Mouse (Mus musculus): Measurements from ENCODE around the gene Tspo2.
A peak's percentile ranks its signal among the peaks of the same experiment; 100 is the strongest.
"Not testable (repeated sequence)": the region's sequence is repeated elsewhere in the genome, so short reads cannot be mapped to it uniquely, and the experiment has no call there.

Tspo2 gene

DNA sequence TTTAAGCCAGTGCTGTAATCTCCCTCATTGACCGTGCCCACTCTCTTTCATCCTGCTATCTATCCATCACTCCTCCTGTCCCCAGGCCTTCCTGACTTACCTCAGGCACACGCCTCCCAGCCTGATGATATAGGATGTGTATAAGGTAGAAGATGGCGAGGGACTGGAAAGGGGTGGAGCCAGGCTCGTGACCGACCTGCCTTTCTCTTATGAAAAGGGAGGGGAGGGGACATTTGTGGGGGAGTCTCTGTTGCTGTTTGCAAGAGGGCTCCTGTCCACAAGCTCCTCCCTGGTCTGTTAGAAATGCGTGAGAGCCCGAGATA lies at the start of gene Tspo2:
Tspo2 (minus strand) TSS at position 170 of the 323 bp plus-strand sequence.
- no peaks in the 10 kb centered on the region for H3K27me3 ChIP-seq (ENCODE audit: control insufficient read depth, insufficient read depth, low read length, poor library complexity, severe bottlenecking)
- DNase-seq (ENCODE audit: low read depth, low spot score), result no peak
- H3K36me3 ChIP-seq (ENCODE audit: control insufficient read depth, insufficient read depth, low read length, poor library complexity, severe bottlenecking), result no peaks in the 10 kb centered on the region

GRCm38 (mm10) chr17:48500846-48501445 lies 49.6 kb upstream of the Tspo2 start:
- Histone ChIP-seq H3K36me3 (ENCODE audit: control insufficient read depth, insufficient read depth, low read length, poor library complexity, severe bottlenecking) (no peaks in the 10 kb centered on the region), H3K27me3 (ENCODE audit: control insufficient read depth, insufficient read depth, low read length, poor library complexity, severe bottlenecking) (no peaks in the 10 kb centered on the region; the same call in 1 of the 2 replicates)
- no peak for DNase-seq (ENCODE audit: low read depth, low spot score)

GRCm38 (mm10) chr17:48497986-48498385 lies 46.7 kb upstream of the Tspo2 start:
- Histone ChIP-seq H3K27me3 (ENCODE audit: control insufficient read depth, insufficient read depth, low read length, poor library complexity, severe bottlenecking) (no peaks in the 10 kb centered on the region), H3K36me3 (ENCODE audit: control insufficient read depth, insufficient read depth, low read length, poor library complexity, severe bottlenecking) (no peaks in the 10 kb centered on the region)
- DNase-seq (ENCODE audit: low read depth, low spot score), result no peak

GRCm38 (mm10) chr17:48493986-48494385 lies 42.7 kb upstream of the Tspo2 start:
- H3K27me3 ChIP-seq (ENCODE audit: control insufficient read depth, insufficient read depth, low read length, poor library complexity, severe bottlenecking), result no peaks in the 10 kb centered on the region
- DNase-seq (ENCODE audit: low read depth, low spot score), result no peak
- H3K36me3 ChIP-seq (ENCODE audit: control insufficient read depth, insufficient read depth, low read length, poor library complexity, severe bottlenecking), result no peaks in the 10 kb centered on the region

- DNase-seq (ENCODE audit: low read depth, low spot score), result no peak
- Histone ChIP-seq H3K27me3 (ENCODE audit: control insufficient read depth, insufficient read depth, low read length, poor library complexity, severe bottlenecking) (no peaks in the 10 kb centered on the region), H3K36me3 (ENCODE audit: control insufficient read depth, insufficient read depth, low read length, poor library complexity, severe bottlenecking) (no peaks in the 10 kb centered on the region)
These were observed 42.3 kb upstream of the Tspo2 start for GRCm38 (mm10) chr17:48493582-48493981.

DNA sequence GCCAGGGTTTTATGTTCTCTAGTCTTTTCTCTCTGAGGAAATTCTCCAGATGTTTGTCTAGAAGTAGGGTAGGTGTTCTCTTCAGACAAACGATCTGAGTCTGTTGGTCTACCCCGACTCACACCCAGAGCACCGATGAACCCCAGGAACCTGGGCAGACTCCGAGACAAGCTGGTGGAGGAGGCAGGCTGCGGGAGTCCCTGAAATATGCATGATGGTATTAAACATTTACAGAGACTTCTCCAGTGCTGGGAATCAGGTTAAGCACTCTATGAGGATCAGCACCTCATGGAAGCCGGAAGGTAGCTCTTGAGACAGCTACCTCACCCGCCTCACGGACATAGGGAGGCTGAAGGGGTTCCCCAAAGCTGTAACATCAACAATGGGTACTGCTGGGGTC lies 41.3 kb upstream of the Tspo2 start:
- Histone ChIP-seq H3K36me3 (ENCODE audit: control insufficient read depth, insufficient read depth, low read length, poor library complexity, severe bottlenecking) (no peaks in the 10 kb centered on the region), H3K27me3 (ENCODE audit: control insufficient read depth, insufficient read depth, low read length, poor library complexity, severe bottlenecking) (no peaks in the 10 kb centered on the region)
- DNase-seq (ENCODE audit: low read depth, low spot score), result no peak

GRCm38 (mm10) chr17:48489466-48489865 lies 38.1 kb upstream of the Tspo2 start:
- H3K36me3 ChIP-seq (ENCODE audit: control insufficient read depth, insufficient read depth, low read length, poor library complexity, severe bottlenecking), result no peaks in the 10 kb centered on the region
- H3K27me3 ChIP-seq (ENCODE audit: control insufficient read depth, insufficient read depth, low read length, poor library complexity, severe bottlenecking), result no peaks in the 10 kb centered on the region
- no peak for DNase-seq (ENCODE audit: low read depth, low spot score)

DNA sequence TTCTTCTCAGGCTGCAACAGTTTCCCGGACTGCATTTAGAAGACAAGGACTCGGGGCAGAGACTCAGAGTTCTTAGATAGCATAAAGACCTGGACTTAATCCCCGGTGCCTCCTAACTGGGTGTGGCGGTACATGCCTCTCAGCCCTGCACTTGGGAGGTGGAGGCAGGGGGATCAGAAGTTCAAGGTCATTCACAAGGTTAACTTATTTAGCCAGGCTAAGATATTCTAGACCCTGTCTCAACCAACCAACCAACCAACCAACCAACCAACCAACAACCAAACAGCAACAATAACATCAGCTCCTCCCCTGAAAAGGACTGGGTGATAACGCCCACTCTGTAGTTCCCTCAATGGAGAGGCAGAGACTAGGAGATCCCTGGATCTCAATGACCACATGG lies 32.9 kb upstream of the Tspo2 start:
- Histone ChIP-seq H3K36me3 (ENCODE audit: control insufficient read depth, insufficient read depth, low read length, poor library complexity, severe bottlenecking) (no peaks in the 10 kb centered on the region), H3K27me3 (ENCODE audit: control insufficient read depth, insufficient read depth, low read length, poor library complexity, severe bottlenecking) (no peaks in the 10 kb centered on the region)
- DNase-seq (ENCODE audit: low read depth, low spot score), result no peak

DNA sequence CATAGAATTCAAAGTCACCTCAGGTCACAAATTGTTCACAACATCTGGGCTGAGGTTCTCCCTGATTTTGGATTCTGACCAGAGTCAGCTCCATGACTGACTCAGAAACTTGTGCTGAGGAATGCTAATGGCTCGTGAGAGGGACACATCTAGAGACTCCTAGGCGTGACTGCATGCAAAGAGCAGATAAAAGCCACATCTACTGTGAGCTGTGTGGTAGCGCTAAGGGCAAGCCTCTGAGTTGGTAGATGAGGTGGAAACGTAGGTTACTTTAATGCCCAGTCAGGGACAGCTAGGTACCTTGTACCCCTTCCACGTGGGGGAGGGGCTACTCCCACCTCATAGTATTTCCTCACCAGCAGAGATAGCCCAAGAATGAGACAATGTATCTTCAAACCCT lies 32.4 kb upstream of the Tspo2 start:
- H3K27me3 ChIP-seq (ENCODE audit: control insufficient read depth, insufficient read depth, low read length, poor library complexity, severe bottlenecking), result no peaks in the 10 kb centered on the region
- H3K36me3 ChIP-seq (ENCODE audit: control insufficient read depth, insufficient read depth, low read length, poor library complexity, severe bottlenecking), result no peaks in the 10 kb centered on the region
- no peak for DNase-seq (ENCODE audit: low read depth, low spot score)

DNA sequence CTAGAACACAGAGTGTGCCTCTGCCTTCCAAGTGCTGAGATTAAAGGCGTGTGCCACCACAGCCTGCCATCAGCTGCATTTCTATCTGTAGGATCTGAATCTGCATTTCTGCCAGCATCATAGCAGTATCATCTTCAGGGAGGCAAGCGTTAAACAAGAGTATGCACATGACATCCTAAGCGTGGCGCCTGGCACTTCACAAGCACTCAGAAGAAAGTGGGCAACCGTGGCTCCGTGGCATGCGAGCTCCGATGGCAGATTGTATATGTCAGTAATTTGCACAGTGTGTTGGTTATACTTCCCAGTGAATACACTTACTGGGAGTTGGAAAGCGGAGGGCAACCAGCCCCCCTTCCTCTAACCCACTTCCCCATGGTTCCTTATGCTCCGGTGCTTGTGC lies 28.6 kb upstream of the Tspo2 start:
- H3K27me3 ChIP-seq (ENCODE audit: control insufficient read depth, insufficient read depth, low read length, poor library complexity, severe bottlenecking), result no peaks in the 10 kb centered on the region
- DNase-seq (ENCODE audit: low read depth, low spot score), result no peak

DNA sequence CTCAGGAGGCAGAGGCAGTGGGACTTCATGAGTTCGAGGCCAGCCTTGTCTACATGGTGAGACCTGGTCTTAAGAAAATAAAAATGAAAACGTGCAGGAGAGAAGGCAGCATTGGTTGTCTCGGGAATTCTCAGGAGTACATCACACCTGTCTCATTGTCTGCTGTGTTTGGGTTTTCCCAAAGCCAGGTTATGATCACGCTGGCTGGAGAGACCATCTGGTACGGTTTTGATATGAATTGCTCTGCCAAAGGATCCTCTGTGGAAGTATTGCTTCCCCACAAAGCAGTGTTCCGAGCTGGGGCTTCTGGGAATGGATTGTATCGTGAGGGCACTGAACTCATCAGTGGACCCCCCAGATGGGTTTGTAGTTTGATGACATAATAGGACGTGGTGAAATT lies 24.1 kb upstream of the Tspo2 start:
- H3K27me3 ChIP-seq (ENCODE audit: control insufficient read depth, insufficient read depth, low read length, poor library complexity, severe bottlenecking), result no peaks in the 10 kb centered on the region
- no peaks in the 10 kb centered on the region for H3K36me3 ChIP-seq (ENCODE audit: control insufficient read depth, insufficient read depth, low read length, poor library complexity, severe bottlenecking)
- no peak for DNase-seq (ENCODE audit: low read depth, low spot score)

More for the DNA sequence above, 28.6 kb upstream of the Tspo2 start:
- no peaks in the 10 kb centered on the region for H3K36me3 ChIP-seq (ENCODE audit: control insufficient read depth, insufficient read depth, low read length, poor library complexity, severe bottlenecking)

DNA sequence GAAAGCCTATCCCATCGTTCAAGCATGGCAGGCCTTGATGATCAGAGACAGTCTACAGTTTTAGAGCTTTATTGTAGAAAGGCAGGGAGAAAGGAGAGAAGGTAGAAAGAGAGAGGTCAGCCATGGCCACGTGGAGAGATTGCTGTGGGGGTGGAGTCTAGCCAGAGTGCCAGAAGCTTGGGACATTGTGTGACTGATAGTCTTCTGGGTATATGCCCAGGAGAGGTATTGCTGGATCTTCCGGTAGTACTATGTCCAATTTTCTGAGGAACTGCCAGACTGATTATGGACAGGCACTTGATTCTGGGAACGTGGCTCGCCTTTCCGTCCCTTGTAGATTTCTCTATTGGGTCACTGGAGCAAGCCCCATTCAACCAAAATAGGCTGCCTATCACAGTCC lies 23.0 kb upstream of the Tspo2 start:
- H3K27me3 ChIP-seq (ENCODE audit: control insufficient read depth, insufficient read depth, low read length, poor library complexity, severe bottlenecking); H3K36me3 ChIP-seq (ENCODE audit: control insufficient read depth, insufficient read depth, low read length, poor library complexity, severe bottlenecking); DNase-seq (ENCODE audit: low read depth, low spot score): not testable (repeated sequence)

DNA sequence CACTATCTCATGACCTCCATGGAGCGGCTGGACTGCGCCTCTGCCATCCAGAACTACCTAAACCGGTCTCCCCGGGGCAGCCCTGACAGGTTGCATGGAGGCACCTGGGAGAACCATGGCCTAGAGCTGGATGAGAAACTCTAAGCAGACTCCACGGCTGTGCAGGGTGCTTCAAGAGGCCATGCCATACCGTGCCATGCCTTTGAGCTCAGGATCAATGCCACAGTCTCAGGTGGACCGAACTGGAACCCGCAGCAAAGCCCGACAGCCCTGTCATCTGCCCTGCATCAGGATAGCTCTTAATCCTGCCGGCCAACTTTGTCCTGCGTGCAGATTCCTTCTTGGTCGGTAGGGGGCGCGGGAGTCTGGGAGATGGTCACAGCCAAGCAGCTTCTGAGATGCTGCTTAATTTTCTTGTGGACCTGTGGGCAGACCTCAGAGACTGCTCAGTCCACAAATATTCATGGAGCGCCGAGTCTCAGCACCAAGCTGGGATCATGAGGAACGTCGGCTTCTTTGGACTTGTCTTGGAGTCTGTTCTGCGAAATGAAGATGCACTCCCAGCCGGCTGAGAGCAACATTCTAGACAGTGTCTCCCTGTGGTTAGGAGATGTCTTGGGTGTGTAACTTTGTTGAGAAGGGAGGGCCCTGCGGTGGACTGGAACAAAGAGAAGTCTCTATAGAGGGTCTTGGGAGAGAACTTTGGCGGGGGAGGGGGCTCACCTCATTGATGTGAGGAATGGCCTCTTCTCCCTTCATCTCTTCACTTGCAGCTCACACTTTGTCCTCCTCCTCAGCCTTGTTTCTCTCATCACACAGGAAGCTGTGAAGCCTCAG lies 16.3 kb upstream of the Tspo2 start:
- Histone ChIP-seq H3K36me3 (ENCODE audit: control insufficient read depth, insufficient read depth, low read length, poor library complexity, severe bottlenecking) (no peaks in the 10 kb centered on the region), H3K27me3 (ENCODE audit: control insufficient read depth, insufficient read depth, low read length, poor library complexity, severe bottlenecking) (no peaks in the 10 kb centered on the region)
- peak; percentile 81 for DNase-seq (ENCODE audit: low read depth, low spot score)

- Histone ChIP-seq H3K27me3 (ENCODE audit: control insufficient read depth, insufficient read depth, low read length, poor library complexity, severe bottlenecking) (no peaks in the 10 kb centered on the region), H3K36me3 (ENCODE audit: control insufficient read depth, insufficient read depth, low read length, poor library complexity, severe bottlenecking) (no peaks in the 10 kb centered on the region)
- peak; percentile 21 for DNase-seq (ENCODE audit: low read depth, low spot score)
These were observed 15.6 kb upstream of the Tspo2 start for GRCm38 (mm10) chr17:48466769-48467394.

- DNase-seq (ENCODE audit: low read depth, low spot score), result peak; percentile 25
- H3K36me3 ChIP-seq (ENCODE audit: control insufficient read depth, insufficient read depth, low read length, poor library complexity, severe bottlenecking), result no peaks in the 10 kb centered on the region
- H3K27me3 ChIP-seq (ENCODE audit: control insufficient read depth, insufficient read depth, low read length, poor library complexity, severe bottlenecking), result no peaks in the 10 kb centered on the region
These were observed 12.1 kb upstream of the Tspo2 start for GRCm38 (mm10) chr17:48463391-48463790.

All from splenic B cell, adult 2 months (primary cell).